Mouse (Mus musculus) limb, embryonic 13.5 days (tissue): ENCODE data around the gene A4galt. TPM values are rescaled to one million over a fixed set of nuclear protein-coding genes. Genes with fewer than 3 reads are reported as not detected.
"Not testable (repeated sequence)": the region's sequence is repeated elsewhere in the genome, so short reads cannot be mapped to it uniquely, and the experiment has no call there.

Source experiments
- ATAC-seq: fragments of 200-750 bp; cut with Nextera tagmentation; 2 replicates; pipeline ENCODE4 v1.8.0; 2017; ENCODE audit warnings: low read depth, moderate number of reproducible peaks, moderate TSS enrichment; ENCODE audit not compliant: low FRiP score
- H3K27ac ChIP-seq: fragments of 300-500 bp; sonication (generic); 2 replicates; pipeline ENCODE4 v1.5.1; 2015; ENCODE audit warnings: inconsistent platforms, mild to moderate bottlenecking, moderate library complexity
- H3K27me3 ChIP-seq: fragments of 300-500 bp; sonication (generic); 2 replicates; pipeline ENCODE4 v1.6.1; 2015; ENCODE audit warnings: mild to moderate bottlenecking, inconsistent platforms
- H3K36me3 ChIP-seq: fragments of 300-500 bp; sonication (generic); 2 replicates; pipeline ENCODE4 v1.6.1; 2015; ENCODE audit warnings: inconsistent platforms, mild to moderate bottlenecking, moderate library complexity
- H3K4me1 ChIP-seq: fragments of 300-500 bp; sonication (generic); 2 replicates; pipeline ENCODE4 v1.6.1; 2015; ENCODE audit warnings: inconsistent platforms
- H3K4me2 ChIP-seq: fragments of 300-500 bp; sonication (generic); replicated peaks from 2 replicates; pipeline ENCODE4 v1.6.1; 2015; ENCODE audit warnings: inconsistent platforms, mild to moderate bottlenecking, moderate library complexity
- H3K4me3 ChIP-seq: fragments of 300-500 bp; sonication (generic); 2 replicates; pipeline ENCODE4 v1.5.1; 2015; ENCODE audit warnings: moderate library complexity, mild to moderate bottlenecking, inconsistent platforms
- H3K9ac ChIP-seq: fragments of 300-500 bp; sonication (generic); 2 replicates; pipeline ENCODE4 v1.6.1; 2015; ENCODE audit warnings: mild to moderate bottlenecking, inconsistent platforms
- H3K9me3 ChIP-seq: fragments of 300-500 bp; sonication (generic); 2 replicates; pipeline ENCODE4 v1.6.1; 2016; ENCODE audit warnings: inconsistent platforms
- WGBS: fragments of 180-500 bp; shearing (Covaris S2); methylation state at CpG from one replicate; pipeline ENCODE4 v1.1.7; 2015; 5-methylcytosine and 5-hydroxymethylcytosine counted together
- polyA plus RNA-seq: library from polyadenylated mRNA; unstranded; fragments of >200 nt; fragmentation: Nextera tagmentation; extraction: Ambion mirVana; gene quantifications from 2 replicates; pipeline ENCODE4 v1.2.1, GENCODE M21; 2015

A4galt gene
- polyA plus RNA-seq, 1 experiment from 2014 or later, result 1.0 TPM

- 78% methylated on average over 2 of the region's 2 CpGs for WGBS
- no peak overlapping the region for H3K4me2 ChIP-seq
- ATAC-seq, result no peak
Observed at GRCm38 (mm10) chr15:83290899-83291298, 39.3 kb upstream of the A4galt start.

GRCm38 (mm10) chr15:83284828-83285227 lies 33.3 kb upstream of the A4galt start:
- Histone ChIP-seq H3K4me2 (no peak overlapping the region), H3K4me3 (no peak overlapping the region), H3K4me1 (no peaks in the 10 kb centered on the region), H3K9me3 (peaks cover 8% of the 10 kb centered on the region; the same call in 1 of the 2 replicates), H3K27ac (no peak overlapping the region), H3K9ac (no peak overlapping the region), H3K27me3 (no peaks in the 10 kb centered on the region), H3K36me3 (no peaks in the 10 kb centered on the region)
- no peak for ATAC-seq
- WGBS, result 85% methylated on average over 8 of the region's 8 CpGs

More at GRCm38 (mm10) chr15:83290899-83291298, 39.3 kb upstream of the A4galt start:
- no peaks in the 10 kb centered on the region for H3K27me3 ChIP-seq
- H3K27ac ChIP-seq, result no peak overlapping the region
- H3K36me3 ChIP-seq, result peaks cover 3% of the 10 kb centered on the region
- H3K9ac ChIP-seq, result no peak overlapping the region
- no peak overlapping the region for H3K4me3 ChIP-seq
- peaks cover 8% of the 10 kb centered on the region; the same call in 1 of the 2 replicates for H3K9me3 ChIP-seq
- peaks cover 26% of the 10 kb centered on the region for H3K4me1 ChIP-seq

GRCm38 (mm10) chr15:83282397-83282796 lies 30.8 kb upstream of the A4galt start:
- WGBS, result 70% methylated on average over 5 of the region's 5 CpGs
- H3K36me3 ChIP-seq, result no peaks in the 10 kb centered on the region
- H3K4me3 ChIP-seq, result no peak overlapping the region
- H3K4me2 ChIP-seq, result no peak overlapping the region
- no peak overlapping the region for H3K27ac ChIP-seq
- no peak overlapping the region for H3K9ac ChIP-seq
- no peaks in the 10 kb centered on the region for H3K27me3 ChIP-seq
- no peaks in the 10 kb centered on the region for H3K4me1 ChIP-seq
- H3K9me3 ChIP-seq, result peaks cover 8% of the 10 kb centered on the region; the same call in 1 of the 2 replicates
- ATAC-seq, result no peak

GRCm38 (mm10) chr15:83281303-83281702 lies 29.7 kb upstream of the A4galt start:
- no peak overlapping the region for H3K27ac ChIP-seq
- H3K4me2 ChIP-seq, result no peak overlapping the region
- no peaks in the 10 kb centered on the region for H3K4me1 ChIP-seq
- H3K9ac ChIP-seq, result no peak overlapping the region
- H3K9me3 ChIP-seq, result peaks cover 1% of the 10 kb centered on the region; the same call in 1 of the 2 replicates
- 65% methylated on average over 11 of the region's 11 CpGs for WGBS
- H3K27me3 ChIP-seq, result no peaks in the 10 kb centered on the region
- H3K36me3 ChIP-seq, result no peaks in the 10 kb centered on the region
- no peak overlapping the region for H3K4me3 ChIP-seq
- ATAC-seq, result no peak

GRCm38 (mm10) chr15:83278579-83278978 lies 27.0 kb upstream of the A4galt start:
- H3K4me2 ChIP-seq, result no peak overlapping the region
- ATAC-seq, result no peak
- WGBS, result 84% methylated on average over 5 of the region's 5 CpGs
- no peak overlapping the region for H3K27ac ChIP-seq
- no peaks in the 10 kb centered on the region for H3K27me3 ChIP-seq
- H3K4me3 ChIP-seq, result no peak overlapping the region
- H3K36me3 ChIP-seq, result no peaks in the 10 kb centered on the region
- H3K9me3 ChIP-seq, result no peaks in the 10 kb centered on the region
- H3K4me1 ChIP-seq, result no peaks in the 10 kb centered on the region
- no peak overlapping the region for H3K9ac ChIP-seq

- Histone ChIP-seq H3K9ac (no peak overlapping the region), H3K36me3 (no peaks in the 10 kb centered on the region), H3K27me3 (no peaks in the 10 kb centered on the region), H3K4me3 (no peak overlapping the region), H3K4me2 (no peak overlapping the region), H3K9me3 (no peaks in the 10 kb centered on the region), H3K27ac (no peak overlapping the region), H3K4me1 (no peaks in the 10 kb centered on the region)
- ATAC-seq, result no peak
- 81% methylated on average over 4 of the region's 4 CpGs for WGBS
Observed at GRCm38 (mm10) chr15:83277451-83277850, 25.9 kb upstream of the A4galt start.

GRCm38 (mm10) chr15:83274237-83274636 lies 22.7 kb upstream of the A4galt start:
- not testable (repeated sequence) for H3K9me3 ChIP-seq, H3K36me3 ChIP-seq, H3K4me1 ChIP-seq, H3K4me3 ChIP-seq, H3K9ac ChIP-seq, H3K27ac ChIP-seq, ATAC-seq, H3K4me2 ChIP-seq, H3K27me3 ChIP-seq

- Histone ChIP-seq H3K4me1 (no peaks in the 10 kb centered on the region), H3K9me3 (no peaks in the 10 kb centered on the region), H3K27me3 (no peaks in the 10 kb centered on the region), H3K4me2 (no peak overlapping the region), H3K4me3 (no peak overlapping the region), H3K9ac (no peak overlapping the region), H3K36me3 (no peaks in the 10 kb centered on the region), H3K27ac (no peak overlapping the region)
- WGBS, result 91% methylated on average over 2 of the region's 2 CpGs
- no peak for ATAC-seq
Observed at GRCm38 (mm10) chr15:83273017-83273416, 21.4 kb upstream of the A4galt start.

GRCm38 (mm10) chr15:83271221-83271620 lies 19.6 kb upstream of the A4galt start:
- ATAC-seq, H3K27me3 ChIP-seq, H3K9me3 ChIP-seq, H3K4me3 ChIP-seq, H3K4me1 ChIP-seq, H3K27ac ChIP-seq, H3K36me3 ChIP-seq, H3K9ac ChIP-seq, H3K4me2 ChIP-seq: not testable (repeated sequence)
- 24% methylated on average over 9 of the region's 9 CpGs for WGBS

GRCm38 (mm10) chr15:83269985-83270384 lies 18.4 kb upstream of the A4galt start:
- H3K4me1 ChIP-seq, H3K27ac ChIP-seq, ATAC-seq, H3K9me3 ChIP-seq, H3K36me3 ChIP-seq, H3K4me2 ChIP-seq, H3K9ac ChIP-seq, H3K4me3 ChIP-seq, H3K27me3 ChIP-seq: not testable (repeated sequence)
- 90% methylated on average over 6 of the region's 6 CpGs for WGBS

- H3K36me3 ChIP-seq, H3K4me2 ChIP-seq, H3K4me1 ChIP-seq, H3K27me3 ChIP-seq, H3K9me3 ChIP-seq, ATAC-seq, H3K9ac ChIP-seq, H3K27ac ChIP-seq, H3K4me3 ChIP-seq: not testable (repeated sequence)
- WGBS, result 51% methylated on average over 7 of the region's 7 CpGs
Observed at GRCm38 (mm10) chr15:83268428-83268827, 16.9 kb upstream of the A4galt start.

GRCm38 (mm10) chr15:83265269-83265668 lies 13.7 kb upstream of the A4galt start:
- no peak overlapping the region for H3K9ac ChIP-seq
- H3K4me3 ChIP-seq, result no peak overlapping the region
- H3K9me3 ChIP-seq, result no peaks in the 10 kb centered on the region
- no peak for ATAC-seq
- 10% methylated on average over 1 of the region's 1 CpGs for WGBS
- H3K27ac ChIP-seq, result no peak overlapping the region
- H3K4me1 ChIP-seq, result 0 out of 2 replicates have a peak, but pooled peaks cover 3% of the 10 kb centered on the region
- no peaks in the 10 kb centered on the region for H3K27me3 ChIP-seq
- no peak overlapping the region for H3K4me2 ChIP-seq
- H3K36me3 ChIP-seq, result no peaks in the 10 kb centered on the region

- no peak overlapping the region for H3K9ac ChIP-seq
- H3K4me3 ChIP-seq, result no peak overlapping the region
- H3K4me2 ChIP-seq, result no peak overlapping the region
- no peak for ATAC-seq
- H3K9me3 ChIP-seq, result no peaks in the 10 kb centered on the region
- 80% methylated on average over 5 of the region's 5 CpGs for WGBS
- H3K27me3 ChIP-seq, result no peaks in the 10 kb centered on the region
- no peak overlapping the region for H3K27ac ChIP-seq
- H3K4me1 ChIP-seq, result 0 out of 2 replicates have a peak, but pooled peaks cover 3% of the 10 kb centered on the region
- H3K36me3 ChIP-seq, result no peaks in the 10 kb centered on the region
Observed at GRCm38 (mm10) chr15:83263405-83263804, 11.8 kb upstream of the A4galt start.
